Mouse (Mus musculus): ENCODE data around the gene Gbx1.

DNA sequence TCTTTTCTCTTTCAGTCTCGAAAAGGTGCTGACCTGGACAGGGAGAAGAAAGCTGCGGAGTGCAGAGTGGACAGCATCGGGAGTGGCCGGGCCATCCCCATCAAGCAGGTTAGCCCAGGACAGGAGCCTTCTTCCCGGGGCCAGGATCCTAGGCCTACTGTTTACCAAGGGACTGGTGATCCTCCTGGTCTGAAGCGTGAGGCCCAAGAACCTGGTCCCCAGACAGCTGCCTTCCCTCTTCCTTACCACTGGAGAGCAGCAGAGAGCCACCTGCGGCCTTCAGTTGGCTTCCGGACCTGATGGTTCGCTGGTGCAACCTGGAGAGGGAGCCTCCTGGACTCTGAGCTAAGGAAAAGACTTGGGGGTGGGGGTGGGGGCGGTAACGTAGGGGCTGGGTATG, 43.7 kb downstream of the Gbx1 start:
- TF ChIP-seq GATA1 (IDR thresholded peaks at IDR 0.05; ENCODE audit: borderline replicate concordance, low read length) (no peak), FLI1 (IDR thresholded peaks at IDR 0.05; ENCODE audit: low read length) (no peak)

All from megakaryocyte, embryonic 14.5 days (primary cell).